Mouse (Mus musculus) erythroblast, embryonic 14.5 days (primary cell): Measurements from ENCODE around the gene Slc7a1.

Experiments used
- GATA1 ChIP-seq: IDR thresholded peaks from 2 replicates; pipeline ENCODE4 v1.6.1; 2012; ENCODE audit warnings: low read length, inconsistent platforms, mixed read lengths
- TAL1 ChIP-seq: IDR thresholded peaks from 3 replicates; pipeline ENCODE4 v1.6.1; 2012; ENCODE audit warnings: low read length, inconsistent platforms, mixed read lengths

DNA sequence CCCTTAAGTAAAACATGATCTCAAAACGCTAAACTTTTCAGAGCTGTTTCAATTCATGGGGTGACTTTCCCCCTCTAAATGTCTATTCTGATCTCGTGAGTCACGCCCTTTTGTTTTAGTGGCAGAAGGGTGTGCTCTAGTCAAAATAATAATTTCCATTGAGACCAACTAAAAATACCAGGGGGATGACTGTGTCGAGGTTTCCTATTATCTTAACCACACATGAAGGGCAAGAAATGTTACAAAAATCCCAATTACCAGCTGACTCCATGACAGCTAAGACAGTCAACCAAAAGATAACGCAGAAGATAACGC lies 1.3 kb downstream of the Slc7a1 start:
- TF ChIP-seq GATA1 = peak; percentile 61
- TF ChIP-seq TAL1 = no peak
